Mouse (Mus musculus) kidney, adult 2 months (tissue): ENCODE data around the gene Maats1.

Source experiments
- CTCF ChIP-seq: fragments of 200-500 bp; conservative IDR thresholded peaks from 2 replicates; pipeline ENCODE4 v1.5.1; 2011; ENCODE audit warnings: low read depth, mild to moderate bottlenecking, control low read depth, low read length, moderate library complexity, mixed read lengths; ENCODE audit not compliant: insufficient read depth, insufficient read length
- POLR2A ChIP-seq: fragments of 200-500 bp; IDR thresholded peaks from one replicate; pipeline ENCODE4 v1.6.1; 2011; ENCODE audit warnings: low read depth, low read length, control low read depth

- no peak for TF ChIP-seq POLR2A
- TF ChIP-seq CTCF, result no peak
Observed at GRCm38 (mm10) chr16:38370633-38371374, 28.9 kb upstream of the Maats1 start.
